Mouse (Mus musculus) retina, postnatal 7 days (tissue): Measurements from ENCODE around the gene Mfsd14b.

Experiments
- DNase-seq: peaks from one replicate; pipeline ENCODE4 v3.0.0-alpha.2; 2012; ENCODE audit warnings: low read depth, low spot score

Mfsd14b gene

DNA sequence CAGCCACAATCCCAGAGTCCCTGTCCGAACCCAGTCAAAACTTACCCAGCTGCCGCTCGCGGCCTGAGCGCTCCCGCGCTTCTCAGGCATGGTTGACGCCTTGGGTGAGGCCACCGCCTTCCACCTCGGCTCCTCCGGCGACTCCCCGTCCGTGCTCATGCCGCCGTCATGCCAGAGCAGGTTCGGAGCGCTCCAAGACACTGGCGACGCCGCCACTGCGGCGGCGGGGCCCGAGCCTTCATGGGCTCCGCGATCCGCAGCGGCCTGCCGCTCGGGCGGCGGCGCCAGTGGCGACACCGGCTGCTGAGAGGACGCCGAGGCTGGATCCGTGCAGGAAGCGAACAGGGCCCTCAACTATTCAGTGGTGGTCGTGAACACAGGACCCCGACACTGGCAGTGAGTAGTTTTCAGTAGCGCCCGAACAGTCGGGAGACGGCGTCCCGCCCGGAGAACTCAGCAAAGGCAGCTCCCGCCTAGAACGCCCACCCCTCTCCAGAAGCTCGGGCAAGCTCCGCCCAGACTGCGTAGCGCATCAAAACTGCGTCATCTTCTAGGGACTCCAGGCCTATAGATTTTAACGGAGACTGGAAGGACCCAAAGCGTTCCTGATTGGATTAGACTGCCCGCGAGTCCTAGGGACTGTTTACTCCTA, at the start of gene Mfsd14b:
Gene Mfsd14b (minus strand): TSS at position 517 of the 652 bp plus-strand sequence.
- peak; percentile 88 for DNase-seq

DNA sequence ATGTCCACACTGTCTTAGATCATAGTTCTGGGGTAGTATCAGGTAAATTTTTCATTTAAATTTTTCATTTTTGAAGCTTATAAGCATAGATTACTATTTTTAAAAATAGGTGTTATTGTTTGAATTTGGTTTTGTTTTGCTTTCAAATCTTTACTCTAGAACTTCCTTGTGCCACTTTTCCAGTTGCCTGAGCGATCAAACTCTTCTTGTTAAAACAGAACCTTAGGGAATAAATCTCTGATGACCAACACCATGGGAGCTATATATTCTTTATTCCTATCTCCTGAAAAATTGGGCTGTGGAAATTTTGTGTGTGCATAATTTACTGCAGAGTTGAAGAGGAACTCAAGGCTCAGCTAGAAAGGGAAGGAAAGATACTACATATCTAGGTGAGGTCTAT, 37.2 kb upstream of the Mfsd14b start, which contains the start of gene Olfr466:
Gene Olfr466 (plus strand): TSS at position 301 of the 400 bp plus-strand sequence.
- DNase-seq = no peak

DNA sequence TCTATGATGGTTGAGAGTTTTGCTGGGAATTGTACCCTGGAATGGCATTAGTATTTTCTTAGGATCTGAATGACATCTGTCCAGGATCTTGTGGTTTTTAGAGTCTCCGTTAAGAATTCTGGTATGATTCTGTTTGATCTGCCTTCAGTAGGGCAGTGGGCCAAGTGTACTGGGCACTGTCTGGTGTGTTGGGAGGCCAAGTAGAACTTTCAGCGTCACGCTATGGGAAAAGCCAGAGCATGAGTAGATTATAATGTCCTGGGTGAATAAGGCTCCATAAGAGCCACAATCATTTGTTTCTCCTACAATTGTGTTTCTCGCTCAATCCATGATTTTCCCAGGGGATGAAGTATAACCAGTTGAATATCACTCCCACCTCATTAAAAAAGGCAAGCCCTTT, 25.0 kb upstream of the Mfsd14b start, which contains the start of gene Olfr465-ps1:
Gene Olfr465-ps1 (plus strand): TSS at position 301 of the 400 bp plus-strand sequence.
- DNase-seq = no peak

DNA sequence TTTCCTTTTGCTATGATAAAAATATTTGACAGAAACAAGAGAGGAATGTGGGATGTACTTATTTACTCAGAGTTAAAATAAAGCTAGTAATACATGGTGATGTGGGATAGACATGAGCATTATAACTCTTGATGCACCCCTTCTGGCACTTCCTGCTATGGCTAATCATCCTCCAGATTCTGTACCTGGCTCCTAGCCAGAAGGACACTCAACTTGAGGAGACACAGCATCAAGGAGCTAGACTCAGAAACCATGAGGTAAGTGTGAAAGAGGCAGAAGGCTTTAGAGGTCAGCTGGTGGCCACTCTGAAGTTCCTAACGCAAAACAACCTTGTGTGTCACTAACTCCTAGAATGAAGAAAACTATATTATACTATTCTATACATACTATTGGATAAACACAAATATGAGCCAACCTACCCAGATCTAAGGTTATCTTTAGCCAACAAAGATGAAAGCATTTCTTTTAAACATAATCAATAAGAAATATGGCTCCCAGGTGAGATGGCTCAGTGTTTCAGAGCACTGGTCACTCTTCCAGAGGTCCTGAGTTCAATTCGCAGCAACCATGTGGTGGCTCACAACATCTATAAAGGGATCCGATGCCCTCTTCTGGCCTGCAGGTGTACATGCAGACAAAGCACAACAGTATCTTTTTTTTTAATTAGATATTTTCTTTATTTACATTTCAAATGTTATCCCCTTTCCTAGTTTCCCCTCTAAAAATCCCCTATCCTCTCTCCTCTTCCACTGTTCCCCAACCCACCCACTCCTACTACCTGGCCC, 14.5 kb upstream of the Mfsd14b start:
- no peak for DNase-seq

DNA sequence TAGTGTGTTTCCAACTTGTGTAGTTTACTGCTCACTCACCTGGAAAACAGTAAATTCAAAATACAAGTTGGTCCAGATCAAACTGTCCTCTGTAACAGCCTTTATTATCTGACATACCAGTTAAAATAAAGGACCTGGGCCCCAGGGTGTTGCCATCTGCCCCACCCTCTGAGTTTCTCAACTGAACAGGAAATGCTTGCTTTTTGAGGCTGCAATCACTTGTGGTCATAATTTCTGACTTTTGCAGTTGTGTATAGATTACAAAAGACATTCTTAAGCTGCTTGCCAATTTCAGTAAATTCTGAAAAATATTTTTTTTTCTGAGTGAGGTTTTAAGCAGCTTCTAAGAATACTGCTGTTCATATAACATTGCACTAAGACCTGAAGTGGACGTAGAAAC, 9.3 kb upstream of the Mfsd14b start:
- DNase-seq = no peak

GRCm38 (mm10) chr13:65120984-65121383, 8.2 kb upstream of the Mfsd14b start:
- DNase-seq = no peak

DNA sequence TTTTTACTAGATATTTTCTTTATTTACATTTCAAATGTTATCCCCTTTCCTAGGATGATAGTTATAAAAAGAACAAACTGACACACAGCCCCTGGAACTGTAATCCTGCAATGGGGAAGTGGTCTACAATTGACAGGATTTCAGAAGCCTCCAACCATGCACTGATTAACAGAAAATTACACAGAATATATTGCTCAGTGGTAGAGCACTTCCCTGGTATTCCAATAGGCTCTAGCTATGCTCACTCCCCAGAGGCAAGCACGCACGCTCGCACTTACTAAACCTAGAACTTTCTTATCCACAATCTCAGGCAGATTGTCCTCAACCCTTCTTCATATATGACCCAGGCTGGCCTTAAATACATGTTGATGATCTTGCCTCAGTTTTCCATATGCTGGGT, 464 bp upstream of the Mfsd14b start:
- DNase-seq = no peak

- no peak for DNase-seq
Observed at GRCm38 (mm10) chr13:65111961-65112360, 814 bp downstream of the Mfsd14b start.

DNA sequence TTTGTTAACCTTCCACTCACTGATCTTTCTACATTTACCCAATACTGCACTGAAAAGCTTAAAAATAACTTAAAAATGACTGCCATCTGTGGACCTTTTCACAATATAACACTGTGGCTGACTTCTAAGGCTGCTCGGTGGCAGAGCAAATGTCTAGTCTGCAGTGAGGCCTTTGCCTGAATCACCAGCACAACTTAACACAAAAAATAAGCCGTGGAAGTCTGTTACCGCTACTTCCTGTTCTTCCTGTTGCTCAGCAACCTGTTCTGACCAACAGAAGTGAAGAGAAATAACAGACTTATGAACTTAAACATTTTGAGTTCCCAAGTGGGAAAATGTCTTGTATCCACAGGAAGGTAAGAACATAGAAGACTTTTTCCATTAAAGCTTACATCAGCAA, 11.5 kb downstream of the Mfsd14b start:
- no peak for DNase-seq

DNA sequence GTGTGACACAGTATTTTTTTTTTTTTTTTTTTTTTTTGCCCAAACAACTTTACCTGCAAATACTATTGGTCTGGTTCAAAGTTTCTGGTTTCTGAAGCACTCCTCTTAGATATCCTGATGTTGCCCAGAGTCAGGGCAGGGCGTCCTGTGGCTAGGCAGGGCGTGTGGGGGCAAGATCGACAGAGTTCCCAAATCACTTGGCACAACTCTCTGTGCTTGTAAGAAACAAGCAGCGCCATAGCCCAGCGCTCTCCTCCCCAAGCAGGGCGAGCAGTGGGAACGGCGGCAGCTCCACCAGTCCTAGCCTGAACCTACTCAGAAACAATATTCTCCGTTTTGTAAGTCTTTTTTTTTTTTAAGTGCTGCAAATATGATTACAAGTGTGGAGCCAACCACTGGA, 12.1 kb downstream of the Mfsd14b start:
- no peak for DNase-seq

GRCm38 (mm10) chr13:65097018-65097417, 15.8 kb downstream of the Mfsd14b start:
- no peak for DNase-seq

GRCm38 (mm10) chr13:65095923-65096322, 16.9 kb downstream of the Mfsd14b start:
- DNase-seq = no peak

DNA sequence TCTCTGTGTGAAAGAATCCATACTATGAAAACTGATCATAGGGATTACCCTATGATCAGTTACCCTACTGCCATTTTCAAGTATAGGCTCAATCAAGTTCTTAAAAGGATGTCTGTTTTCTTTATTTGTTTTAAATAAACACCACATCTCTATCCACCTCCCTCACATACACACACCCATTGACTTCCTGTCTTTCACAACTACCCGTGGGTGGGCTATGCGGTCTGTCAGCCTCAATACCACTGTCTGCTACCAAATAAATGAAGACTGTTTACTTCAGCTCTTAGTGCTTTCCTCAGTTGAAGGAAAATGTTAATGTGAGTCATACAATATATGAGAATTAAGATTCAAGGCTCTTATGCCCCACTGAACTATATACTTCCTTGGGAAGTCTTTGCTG, 42.8 kb downstream of the Mfsd14b start:
- no peak for DNase-seq

- DNase-seq = no peak
Observed at GRCm38 (mm10) chr13:65052660-65053059, 60.1 kb downstream of the Mfsd14b start, which contains the start of gene Prss47. TSS of gene Prss47 (minus strand) at chr13:65052760.

DNA sequence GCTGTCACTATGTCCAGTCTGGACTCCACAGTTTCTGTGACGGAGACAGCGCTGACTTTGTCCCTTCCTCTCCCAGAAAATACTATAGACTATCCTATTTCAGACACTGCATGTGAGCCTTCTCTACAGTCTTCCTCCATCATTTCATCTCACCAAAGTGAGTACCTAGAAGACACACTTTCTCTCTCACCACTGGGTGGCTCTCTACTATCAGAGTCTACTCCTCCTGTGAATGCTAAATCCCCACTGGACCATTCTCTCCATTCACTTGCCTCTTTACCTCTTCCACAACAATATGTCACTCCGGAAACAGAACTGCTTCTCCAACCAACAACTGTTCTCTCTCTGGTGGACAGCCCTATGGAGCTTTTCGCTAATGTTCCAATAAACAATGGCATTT, 77.7 kb downstream of the Mfsd14b start:
- no peak for DNase-seq

DNA sequence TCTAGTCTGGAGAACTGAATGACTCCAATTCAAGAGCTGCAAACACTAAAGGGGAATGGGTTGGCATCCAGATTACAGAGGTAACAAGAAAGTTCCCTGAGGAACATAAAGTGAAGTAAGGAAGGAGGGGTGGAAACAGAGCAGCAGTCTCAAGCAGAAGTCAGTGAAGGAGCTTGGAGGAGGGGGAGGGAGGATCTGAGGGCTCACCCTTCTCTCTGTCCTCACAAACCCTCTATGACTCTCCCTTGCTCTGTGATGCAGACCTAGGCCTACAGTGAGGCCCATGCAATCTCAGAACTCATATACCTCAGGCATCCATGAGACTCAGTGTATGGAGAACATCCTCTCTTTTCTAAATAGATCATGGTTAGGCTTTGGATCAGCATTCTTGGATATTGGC, 80.0 kb downstream of the Mfsd14b start, which contains the start of gene Spata31d1c:
Gene Spata31d1c (plus strand): TSS at position 301 of the 400 bp plus-strand sequence.
- no peak for DNase-seq
